Mouse (Mus musculus) embryonic facial prominence, embryonic 14.5 days (tissue): Measurements from ENCODE around the gene Trpm8. TPM values are rescaled to one million over a fixed set of nuclear protein-coding genes. Genes with fewer than 3 reads are reported as not detected.

Experiments
- ATAC-seq: fragments of 200-750 bp; cut with Nextera tagmentation; 2 replicates; pipeline ENCODE4 v1.8.0; 2017; ENCODE audit warnings: low read depth, moderate number of reproducible peaks, moderate TSS enrichment
- DNase-seq: peaks from one replicate; pipeline ENCODE4 v3.0.0-alpha.2; 2015; ENCODE audit warnings: low spot score
- H3K27ac ChIP-seq: fragments of 300-500 bp; sonication (generic); replicated peaks from 2 replicates; pipeline ENCODE4 v1.5.1; 2014; ENCODE audit warnings: low read depth, mild to moderate bottlenecking, low read length, moderate library complexity
- H3K27me3 ChIP-seq: fragments of 300-500 bp; sonication (generic); replicated peaks from 2 replicates; pipeline ENCODE4 v1.6.1; 2014; ENCODE audit warnings: low read length; ENCODE audit not compliant: control insufficient read depth, insufficient read depth
- H3K36me3 ChIP-seq: fragments of 300-500 bp; sonication (generic); 2 replicates; pipeline ENCODE4 v1.6.1; 2014; ENCODE audit warnings: low read length, mixed read lengths; ENCODE audit not compliant: control insufficient read depth, insufficient read depth
- H3K4me1 ChIP-seq: fragments of 300-500 bp; sonication (generic); 2 replicates; pipeline ENCODE4 v1.6.1; 2014; ENCODE audit warnings: antibody characterized with exemption, low read length; ENCODE audit not compliant: control insufficient read depth, insufficient read depth
- H3K4me2 ChIP-seq: fragments of 300-500 bp; sonication (generic); 2 replicates; pipeline ENCODE4 v1.6.1; 2014; ENCODE audit warnings: low read depth, mild to moderate bottlenecking, low read length, moderate library complexity, mixed read lengths
- H3K4me3 ChIP-seq: fragments of 300-500 bp; sonication (generic); 2 replicates; pipeline ENCODE4 v1.5.1; 2014; ENCODE audit warnings: low read depth, mild to moderate bottlenecking, low read length
- H3K9ac ChIP-seq: fragments of 300-500 bp; sonication (generic); 2 replicates; pipeline ENCODE4 v1.6.1; 2014; ENCODE audit warnings: low read depth, mild to moderate bottlenecking, low read length, moderate library complexity, mixed read lengths
- H3K9me3 ChIP-seq: fragments of 300-500 bp; sonication (generic); 2 replicates; pipeline ENCODE4 v1.6.1; 2016; ENCODE audit warnings: low read length; ENCODE audit not compliant: control insufficient read depth
- WGBS: fragments of 180-500 bp; shearing (Covaris S2); extraction: QIAGEN DNeasy Blood & Tissue Kit; methylation state at CpG from one replicate; pipeline ENCODE4 v1.1.7; 2014; 5-methylcytosine and 5-hydroxymethylcytosine counted together
- polyA plus RNA-seq: library from polyadenylated mRNA; unstranded; fragments of >200 nt; fragmentation: Nextera tagmentation; extraction: Ambion mirVana; gene quantifications from 2 replicates; pipeline ENCODE4 v1.2.1, GENCODE M21; 2014

Gene Trpm8
- polyA plus RNA-seq, 1 experiment from 2014 or later, result 0.07 TPM

DNA sequence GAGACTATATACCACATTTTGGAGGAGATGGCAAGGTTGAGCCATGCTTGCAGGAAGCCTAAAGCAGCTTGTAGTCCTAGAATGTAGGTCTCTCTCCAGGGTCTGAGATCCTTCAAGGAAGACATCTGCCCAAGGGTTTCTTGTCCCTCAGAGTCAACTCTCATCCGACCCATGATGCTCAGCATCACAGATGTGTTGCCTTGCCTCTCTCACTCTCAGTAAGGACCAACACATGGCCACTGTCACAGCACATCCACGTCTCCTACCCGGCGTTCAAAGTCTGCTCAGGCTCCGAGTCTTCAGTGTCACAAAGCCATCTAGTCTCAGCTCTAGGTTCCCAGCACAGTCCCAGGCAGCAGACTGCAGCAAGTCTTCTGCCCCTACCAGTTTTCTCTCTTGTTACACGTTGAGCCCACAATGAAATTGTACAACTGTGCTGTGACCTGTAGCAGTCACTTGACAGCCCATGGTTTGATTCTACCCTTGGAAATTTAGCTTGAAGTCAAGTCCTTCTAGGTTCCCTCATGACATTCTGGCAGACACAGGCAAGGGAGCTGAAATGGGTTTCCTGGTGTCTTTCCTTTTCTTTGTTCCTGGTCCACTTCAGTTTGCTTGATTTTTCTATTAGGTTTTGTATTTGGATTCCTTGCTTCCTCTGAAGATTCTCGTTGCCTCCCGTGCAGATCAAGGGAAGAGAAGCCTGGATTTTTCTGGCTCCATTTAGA, 27.0 kb downstream of the Trpm8 start:
- no peaks in the 10 kb centered on the region for H3K4me1 ChIP-seq
- DNase-seq (peak; percentile 2), ATAC-seq (no peak)
- no peak overlapping the region for H3K4me3 ChIP-seq
- H3K9me3 ChIP-seq, result peaks cover 92% of the 10 kb centered on the region
- WGBS, result 62% methylated on average over 8 of the region's 8 CpGs
- no peak overlapping the region for H3K4me2 ChIP-seq
- H3K36me3 ChIP-seq, result no peaks in the 10 kb centered on the region
- no peaks in the 10 kb centered on the region for H3K27me3 ChIP-seq
- H3K27ac ChIP-seq, result no peak overlapping the region
- no peak overlapping the region for H3K9ac ChIP-seq

DNA sequence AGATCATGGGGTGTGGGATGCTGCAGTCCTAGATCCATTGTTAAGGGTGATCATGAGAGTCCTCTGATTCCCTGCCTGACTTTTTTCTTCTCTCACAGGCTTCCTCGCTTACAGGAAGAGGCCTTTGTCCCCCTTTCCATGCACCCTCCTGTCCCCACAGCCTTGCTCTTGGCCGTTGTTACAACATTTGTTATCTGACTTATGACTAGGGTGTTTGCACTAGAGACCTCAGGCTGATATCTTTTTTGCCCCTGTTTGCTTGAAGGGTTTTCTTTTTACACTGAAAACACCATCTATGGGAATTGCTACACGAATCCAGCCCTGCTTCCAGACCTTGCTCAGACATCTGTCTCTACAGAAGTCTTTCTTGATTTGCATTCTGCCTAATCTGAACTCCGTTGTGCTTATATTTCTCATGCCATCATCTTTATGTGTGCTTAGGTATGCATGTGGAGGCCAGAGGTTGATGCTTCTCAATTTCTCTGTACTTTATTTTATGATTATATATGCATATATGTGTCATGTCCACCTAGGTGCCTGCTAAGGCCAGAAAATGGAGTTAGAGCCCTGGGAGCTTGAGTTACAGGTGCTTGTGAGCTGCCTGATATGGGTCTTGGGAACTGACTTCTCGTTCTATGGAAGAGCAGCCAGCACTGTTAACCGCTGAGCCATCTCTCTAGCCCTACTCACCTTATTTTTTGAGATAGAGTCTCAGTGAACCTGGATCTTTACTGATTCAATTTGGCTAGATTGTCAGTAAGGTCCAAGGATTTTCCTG, 27.7 kb downstream of the Trpm8 start:
- H3K36me3 ChIP-seq, result no peaks in the 10 kb centered on the region
- no peaks in the 10 kb centered on the region for H3K27me3 ChIP-seq
- DNase-seq (peak; percentile 1), ATAC-seq (no peak)
- H3K4me3 ChIP-seq, result no peak overlapping the region
- no peak overlapping the region for H3K27ac ChIP-seq
- H3K9me3 ChIP-seq, result peaks cover 93% of the 10 kb centered on the region
- 45% methylated on average over 6 of the region's 6 CpGs for WGBS
- H3K4me1 ChIP-seq, result no peaks in the 10 kb centered on the region
- H3K4me2 ChIP-seq, result no peak overlapping the region
- H3K9ac ChIP-seq, result no peak overlapping the region

DNA sequence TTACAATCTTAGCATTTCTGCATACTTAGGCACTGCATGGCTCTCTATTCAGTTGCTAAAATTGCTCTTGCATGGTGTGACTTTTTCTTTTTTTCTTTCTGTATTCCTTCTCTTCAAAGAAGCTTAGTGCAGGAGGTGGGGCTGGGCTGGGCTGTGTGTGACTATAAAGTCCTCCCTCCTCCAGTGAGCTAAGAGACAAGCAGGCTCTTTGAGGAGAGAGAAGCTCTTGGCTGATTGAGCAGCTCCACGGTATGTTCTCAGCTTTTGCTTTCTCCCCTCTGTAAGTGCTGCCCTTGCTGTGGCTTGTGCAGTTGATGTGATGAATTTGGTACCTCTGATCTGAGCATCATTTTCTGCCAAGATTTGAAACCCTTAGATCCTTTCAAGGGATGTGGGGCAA, 29.1 kb downstream of the Trpm8 start:
- H3K9me3 ChIP-seq, result peaks cover 85% of the 10 kb centered on the region

DNA sequence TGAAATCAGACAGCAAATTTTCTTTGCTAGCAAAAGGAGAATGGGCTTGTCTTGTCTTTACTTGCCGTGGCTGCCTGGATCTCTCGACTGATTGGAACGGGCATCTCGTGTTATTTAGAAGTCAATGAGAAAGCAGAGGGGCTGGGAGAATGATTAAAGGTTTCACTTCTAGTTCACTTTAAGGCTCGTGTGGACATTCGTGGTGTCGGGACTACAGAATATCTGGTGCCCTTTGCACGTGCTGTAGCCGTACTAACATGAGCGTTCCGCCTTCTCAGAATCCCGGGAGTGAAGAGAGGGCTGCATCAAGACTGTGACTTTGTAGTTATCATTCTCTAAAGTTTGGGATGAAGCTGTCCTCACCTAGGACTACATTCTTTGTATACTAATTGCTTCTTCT, 29.7 kb downstream of the Trpm8 start:
- H3K4me1 ChIP-seq, result no peaks in the 10 kb centered on the region
- no peaks in the 10 kb centered on the region for H3K27me3 ChIP-seq
- H3K4me3 ChIP-seq, result no peak overlapping the region
- no peak for ATAC-seq
- H3K9me3 ChIP-seq, result peaks cover 79% of the 10 kb centered on the region
- DNase-seq, result peak; percentile 7
- no peaks in the 10 kb centered on the region for H3K36me3 ChIP-seq
- WGBS, result 64% methylated on average over 12 of the region's 12 CpGs
- H3K27ac ChIP-seq, result no peak overlapping the region
- H3K9ac ChIP-seq, result no peak overlapping the region
- H3K4me2 ChIP-seq, result no peak overlapping the region

More for the DNA sequence above, 29.1 kb downstream of the Trpm8 start:
- no peak overlapping the region for H3K4me2 ChIP-seq
- H3K4me3 ChIP-seq, result no peak overlapping the region
- ATAC-seq, result no peak
- H3K27me3 ChIP-seq, result no peaks in the 10 kb centered on the region
- WGBS, result 60% methylated on average over 1 of the region's 1 CpGs
- H3K4me1 ChIP-seq, result no peaks in the 10 kb centered on the region
- H3K9ac ChIP-seq, result no peak overlapping the region
- peak; percentile 1 for DNase-seq
- no peak overlapping the region for H3K27ac ChIP-seq
- H3K36me3 ChIP-seq, result no peaks in the 10 kb centered on the region

DNA sequence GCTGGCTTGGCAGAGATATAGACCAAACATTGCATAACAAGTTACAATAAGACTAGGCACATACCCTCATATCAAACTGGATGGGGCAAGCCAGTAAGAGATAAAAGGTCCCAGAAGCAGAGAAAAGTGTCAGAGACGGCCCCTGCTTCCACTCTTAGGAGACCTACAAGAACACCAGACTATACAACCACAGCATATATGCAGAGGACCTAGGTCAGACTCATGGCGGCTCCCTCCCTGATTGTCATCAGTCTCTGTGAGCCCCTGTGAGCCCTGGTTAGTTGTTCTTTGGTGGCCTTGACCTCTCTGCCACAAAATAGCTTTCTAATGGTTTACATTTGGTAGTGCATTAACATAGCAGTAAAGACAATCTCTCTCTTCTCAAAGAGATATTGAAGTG, 31.6 kb downstream of the Trpm8 start:
- H3K27ac ChIP-seq, result no peak overlapping the region
- no peaks in the 10 kb centered on the region for H3K4me1 ChIP-seq
- no peak overlapping the region for H3K4me2 ChIP-seq
- DNase-seq (no peak), ATAC-seq (no peak)
- H3K36me3 ChIP-seq, result no peaks in the 10 kb centered on the region
- no peak overlapping the region for H3K4me3 ChIP-seq
- no peak overlapping the region for H3K9ac ChIP-seq
- H3K27me3 ChIP-seq, result no peaks in the 10 kb centered on the region
- WGBS, result 49% methylated on average over 2 of the region's 2 CpGs
- peaks cover 63% of the 10 kb centered on the region for H3K9me3 ChIP-seq

DNA sequence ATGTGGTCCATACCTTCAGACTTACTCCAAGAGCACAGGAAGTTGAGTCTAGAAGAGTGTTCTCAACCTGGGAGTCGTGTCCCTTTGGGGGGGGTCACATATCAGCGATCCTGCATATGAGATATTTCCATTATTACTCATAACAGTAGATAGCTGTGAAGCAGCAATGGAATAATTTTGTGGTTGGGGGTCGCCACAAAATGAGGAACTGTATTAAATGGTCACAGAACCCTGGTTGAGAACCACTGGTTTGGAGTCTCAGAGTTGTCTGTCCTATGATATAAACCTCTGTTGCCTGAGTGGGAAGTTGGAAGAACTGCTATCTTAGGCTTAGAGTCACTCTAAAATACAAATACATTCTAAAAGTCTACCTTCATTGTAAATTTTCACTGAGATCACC, 32.4 kb downstream of the Trpm8 start:
- H3K4me1 ChIP-seq, result no peaks in the 10 kb centered on the region
- H3K9me3 ChIP-seq, result peaks cover 54% of the 10 kb centered on the region
- H3K4me3 ChIP-seq, result no peak overlapping the region
- H3K27ac ChIP-seq, result no peak overlapping the region
- no peak for DNase-seq
- H3K9ac ChIP-seq, result no peak overlapping the region
- peak; percentile 24; the same call in 1 of the 2 replicates for ATAC-seq
- no peak overlapping the region for H3K4me2 ChIP-seq
- H3K36me3 ChIP-seq, result no peaks in the 10 kb centered on the region
- 50% methylated on average over 3 of the region's 3 CpGs for WGBS
- no peaks in the 10 kb centered on the region for H3K27me3 ChIP-seq

DNA sequence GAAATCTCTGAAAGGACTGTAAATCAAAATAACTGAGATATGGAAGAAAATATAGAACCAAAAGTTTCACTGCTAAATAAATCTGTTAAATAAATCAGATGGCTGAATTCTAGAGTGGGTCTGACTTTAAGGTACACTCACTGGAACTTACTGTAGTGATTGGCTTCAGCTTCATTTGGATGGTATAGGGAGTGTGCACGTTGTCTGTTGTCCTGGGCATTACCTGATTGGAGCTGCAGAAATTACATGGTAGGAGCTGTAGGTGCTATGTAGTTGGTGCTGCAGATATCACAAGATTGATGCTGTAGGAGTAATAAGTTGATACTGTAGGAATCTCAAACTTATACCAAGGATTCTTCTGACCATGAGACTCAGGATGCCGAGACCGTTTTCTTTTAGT, 32.9 kb downstream of the Trpm8 start:
- no peak for ATAC-seq
- no peaks in the 10 kb centered on the region for H3K4me1 ChIP-seq

DNA sequence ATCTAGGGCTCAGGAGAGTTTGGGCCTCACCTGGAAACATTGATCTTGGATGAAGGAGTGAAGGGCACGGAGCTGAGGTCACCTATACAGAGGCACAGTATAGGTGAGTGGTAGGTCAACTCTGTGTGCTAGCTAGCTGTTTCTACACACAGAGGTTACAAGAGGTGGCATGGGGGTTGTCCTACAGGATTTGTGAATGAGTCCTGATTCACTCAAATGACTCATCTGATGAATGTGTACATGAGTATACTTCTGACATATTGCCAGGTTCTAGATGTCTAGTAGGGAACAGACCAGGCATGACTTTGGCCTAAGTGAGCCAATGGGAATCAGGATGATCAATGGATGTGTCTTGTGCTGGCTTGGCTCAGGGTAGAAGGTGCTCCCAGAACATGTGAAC, 39.8 kb downstream of the Trpm8 start:
- DNase-seq (no peak), ATAC-seq (no peak)
- no peaks in the 10 kb centered on the region for H3K36me3 ChIP-seq
- no peak overlapping the region for H3K4me2 ChIP-seq
- H3K9ac ChIP-seq, result no peak overlapping the region
- H3K4me1 ChIP-seq, result no peaks in the 10 kb centered on the region
- no peaks in the 10 kb centered on the region for H3K9me3 ChIP-seq
- WGBS, result 71% methylated on average over 1 of the region's 1 CpGs
- H3K27me3 ChIP-seq, result no peaks in the 10 kb centered on the region
- H3K27ac ChIP-seq, result no peak overlapping the region
- no peak overlapping the region for H3K4me3 ChIP-seq

More for the DNA sequence above, 32.9 kb downstream of the Trpm8 start:
- peaks cover 50% of the 10 kb centered on the region for H3K9me3 ChIP-seq
- H3K4me2 ChIP-seq, result no peak overlapping the region
- no peak overlapping the region for H3K4me3 ChIP-seq
- no peak for DNase-seq
- no peak overlapping the region for H3K9ac ChIP-seq
- no peak overlapping the region for H3K27ac ChIP-seq
- no peaks in the 10 kb centered on the region for H3K36me3 ChIP-seq
- 65% methylated on average over 3 of the region's 3 CpGs for WGBS
- H3K27me3 ChIP-seq, result no peaks in the 10 kb centered on the region
